Mouse (Mus musculus) brown adipose tissue, adult 24 weeks (tissue): ENCODE results near the gene Dkk2. TPM values are rescaled to one million over a fixed set of nuclear protein-coding genes. Genes with fewer than 3 reads are reported as not detected.

Experiments used
- H3K27ac ChIP-seq: fragments of 200-500 bp; replicated peaks from 2 replicates; pipeline ENCODE4 v1.5.1; 2012; ENCODE audit warnings: low read depth, mild to moderate bottlenecking, low read length
- H3K4me1 ChIP-seq: fragments of 200-500 bp; 2 replicates; pipeline ENCODE4 v1.6.1; 2012; ENCODE audit warnings: low read length, mixed read lengths; ENCODE audit not compliant: control insufficient read depth, insufficient read depth, insufficient read length
- H3K4me3 ChIP-seq: fragments of 200-500 bp; 2 replicates; pipeline ENCODE4 v1.5.1; 2012; ENCODE audit warnings: low read depth, mild to moderate bottlenecking, low read length, moderate library complexity; ENCODE audit not compliant: insufficient read depth
- polyA plus RNA-seq: library from polyadenylated mRNA; stranded (reverse); fragments of >200 nt; gene quantifications from 2 replicates; pipeline ENCODE4 v1.2.4, GENCODE M21; 2012; ENCODE audit not compliant: missing spikeins, insufficient read depth, insufficient read length

The Dkk2 gene
- polyA plus RNA-seq, 1 experiment = 0.83 TPM

DNA sequence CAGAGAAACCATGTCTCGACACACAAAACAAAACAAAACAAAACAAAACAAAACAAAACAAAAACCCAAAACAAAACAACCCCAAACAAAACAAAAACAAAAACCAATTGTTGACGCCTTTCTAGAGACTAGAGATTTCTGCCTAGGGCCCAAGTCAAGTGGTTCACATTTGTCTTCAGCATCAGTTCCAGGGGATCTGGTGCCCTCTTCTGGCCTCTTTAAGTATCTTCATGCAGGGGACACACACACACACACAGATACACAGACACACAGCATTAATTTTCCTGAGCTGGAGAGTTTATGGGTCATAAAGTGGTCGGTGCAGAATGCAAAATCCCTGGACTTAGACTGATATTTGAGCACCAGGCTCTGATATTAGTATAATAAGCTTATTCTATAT, 7.9 kb downstream of the Dkk2 start:
- Histone ChIP-seq H3K27ac (no peak overlapping the region), H3K4me3 (no peak overlapping the region)

DNA sequence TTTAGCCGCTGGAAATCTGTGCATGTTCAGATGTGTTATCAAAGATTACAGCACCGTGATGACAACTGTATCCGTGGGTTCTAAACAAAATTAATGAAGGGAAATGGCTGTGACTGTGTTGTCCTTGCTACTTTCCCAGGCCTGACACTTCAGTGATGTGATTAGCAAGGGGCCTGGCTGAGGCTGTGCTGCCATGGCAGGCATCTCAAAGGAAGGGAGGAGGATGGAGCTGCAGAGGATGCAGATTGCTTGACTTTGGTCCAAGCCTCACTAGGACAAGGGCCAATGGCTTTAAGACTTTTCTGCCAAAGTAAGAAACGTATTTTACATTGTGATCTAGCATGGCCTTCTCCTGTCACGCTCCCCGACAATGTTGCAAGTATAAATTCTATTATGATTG, 11.2 kb downstream of the Dkk2 start:
- Histone ChIP-seq H3K4me1 (no peaks in the 10 kb centered on the region), H3K27ac (no peak overlapping the region)

More for the DNA sequence above, 7.9 kb downstream of the Dkk2 start:
- H3K4me1 ChIP-seq = no peaks in the 10 kb centered on the region

DNA sequence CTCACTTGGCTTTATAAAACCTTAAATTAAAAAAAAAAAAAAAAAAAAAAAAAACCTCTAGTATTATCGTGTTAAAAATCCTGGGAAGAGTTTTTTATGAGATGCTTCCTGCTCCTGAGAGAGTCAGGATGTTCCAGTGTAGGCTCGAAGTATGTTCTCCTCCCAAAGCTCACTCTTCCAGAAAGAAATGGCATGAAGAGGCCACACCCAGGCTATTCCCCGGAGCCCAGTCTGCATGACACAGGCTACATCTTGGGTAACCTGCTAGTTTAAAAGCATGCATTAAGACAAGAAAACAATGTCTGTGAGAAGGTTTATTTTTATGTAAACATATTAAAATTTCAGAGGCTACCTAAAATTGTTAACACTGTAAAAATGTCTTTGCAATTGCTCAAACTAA, 15.7 kb downstream of the Dkk2 start:
- no peak overlapping the region for H3K4me3 ChIP-seq
- no peak overlapping the region for H3K27ac ChIP-seq
- H3K4me1 ChIP-seq = no peaks in the 10 kb centered on the region

More for the DNA sequence above, 11.2 kb downstream of the Dkk2 start:
- no peak overlapping the region for H3K4me3 ChIP-seq

GRCm38 (mm10) chr3:132103020-132103419, 17.9 kb downstream of the Dkk2 start:
- H3K27ac ChIP-seq = no peak overlapping the region
- H3K4me3 ChIP-seq = no peak overlapping the region
- H3K4me1 ChIP-seq = no peaks in the 10 kb centered on the region

GRCm38 (mm10) chr3:132103454-132103853, 18.4 kb downstream of the Dkk2 start:
- no peak overlapping the region for H3K27ac ChIP-seq
- no peak overlapping the region for H3K4me3 ChIP-seq
- H3K4me1 ChIP-seq = no peaks in the 10 kb centered on the region

GRCm38 (mm10) chr3:132115772-132116511, 30.9 kb downstream of the Dkk2 start:
- Histone ChIP-seq H3K4me3 (no peak overlapping the region), H3K27ac (peak overlapping the region; percentile 56; the same call in 1 of the 2 replicates), H3K4me1 (no peaks in the 10 kb centered on the region)

- Histone ChIP-seq H3K4me1 (no peaks in the 10 kb centered on the region), H3K27ac (no peak overlapping the region), H3K4me3 (no peak overlapping the region)
These were observed 36.3 kb downstream of the Dkk2 start for GRCm38 (mm10) chr3:132121344-132121743.

- H3K27ac ChIP-seq = no peak overlapping the region
- H3K4me3 ChIP-seq = no peak overlapping the region
- no peaks in the 10 kb centered on the region for H3K4me1 ChIP-seq
These were observed 37.5 kb downstream of the Dkk2 start for GRCm38 (mm10) chr3:132122581-132122980.

- Histone ChIP-seq H3K4me1 (no peaks in the 10 kb centered on the region), H3K27ac (no peak overlapping the region), H3K4me3 (no peak overlapping the region)
These were observed 40.2 kb downstream of the Dkk2 start for GRCm38 (mm10) chr3:132125227-132125740.

- Histone ChIP-seq H3K27ac (no peak overlapping the region), H3K4me3 (no peak overlapping the region), H3K4me1 (no peaks in the 10 kb centered on the region)
These were observed 44.7 kb downstream of the Dkk2 start for GRCm38 (mm10) chr3:132129730-132130274.

DNA sequence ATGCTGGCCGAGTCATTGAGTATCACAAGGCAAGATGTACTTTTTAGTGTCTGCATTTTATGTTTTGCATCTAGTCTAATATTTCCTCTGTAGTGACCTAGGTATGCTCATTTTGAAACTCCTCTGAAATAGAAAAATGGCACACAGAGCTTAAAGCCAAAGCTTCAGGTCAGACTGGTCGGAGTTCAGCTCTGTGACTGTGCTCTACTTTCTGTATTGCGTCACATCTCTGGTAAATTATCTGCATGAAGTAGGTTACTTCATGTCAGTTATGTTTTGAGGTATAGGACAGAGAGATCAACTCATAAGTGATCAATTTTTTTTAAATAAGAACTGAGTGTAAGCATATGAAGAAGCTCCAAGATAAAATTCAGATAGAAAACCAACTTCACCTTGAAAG, 45.7 kb downstream of the Dkk2 start:
- no peak overlapping the region for H3K27ac ChIP-seq
- H3K4me3 ChIP-seq = no peak overlapping the region
- no peaks in the 10 kb centered on the region for H3K4me1 ChIP-seq

DNA sequence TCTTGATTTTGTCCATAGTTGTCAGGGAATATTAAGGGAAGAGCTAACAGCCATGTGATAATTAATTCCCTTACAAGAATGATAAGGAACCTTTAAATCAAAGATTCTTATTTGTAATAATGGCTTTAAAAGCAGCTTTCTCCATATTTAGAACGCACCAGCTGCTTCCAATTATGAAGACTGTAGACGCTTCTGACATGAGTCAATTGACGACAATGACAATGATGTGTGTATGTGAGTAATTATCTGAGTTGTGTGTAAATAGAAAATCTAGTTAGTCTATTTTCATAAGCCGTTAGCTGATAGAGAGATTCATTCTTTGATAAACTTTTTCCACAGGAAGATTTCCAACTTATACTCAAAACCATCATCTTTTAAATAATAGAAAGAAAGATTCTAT, 46.8 kb downstream of the Dkk2 start:
- Histone ChIP-seq H3K27ac (no peak overlapping the region), H3K4me3 (no peak overlapping the region), H3K4me1 (no peaks in the 10 kb centered on the region)

GRCm38 (mm10) chr3:132134502-132134901, 49.4 kb downstream of the Dkk2 start:
- no peaks in the 10 kb centered on the region for H3K4me1 ChIP-seq
- no peak overlapping the region for H3K27ac ChIP-seq

DNA sequence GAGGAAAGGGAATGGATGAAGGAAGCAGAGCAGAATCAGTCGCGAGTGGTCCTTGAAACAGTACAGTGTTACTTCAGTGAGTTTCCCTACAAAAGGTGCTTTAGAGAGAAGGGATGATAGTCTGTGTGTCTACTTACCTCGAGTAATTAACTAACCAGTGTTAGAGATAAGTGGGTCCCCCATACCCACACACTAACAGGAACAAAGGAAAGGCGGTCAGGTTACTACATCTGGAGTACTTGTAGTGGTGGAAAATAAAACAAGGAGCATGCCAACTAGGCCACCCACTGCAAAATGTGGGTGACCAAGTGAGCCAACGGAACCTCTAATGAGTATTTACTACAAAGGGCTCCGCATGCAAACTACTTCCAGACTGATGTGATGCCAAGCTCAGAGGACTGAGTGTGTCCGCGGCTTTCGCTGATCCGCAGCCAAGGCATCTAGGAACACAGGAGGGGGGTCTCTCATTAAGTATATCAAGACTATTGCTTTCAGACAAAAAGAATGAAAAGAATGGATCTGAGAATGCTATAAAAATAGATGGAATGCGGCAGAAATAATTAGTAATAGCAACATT, 52.8 kb downstream of the Dkk2 start:
- Histone ChIP-seq H3K4me1 (no peaks in the 10 kb centered on the region), H3K4me3 (no peak overlapping the region), H3K27ac (no peak overlapping the region)

More at GRCm38 (mm10) chr3:132134502-132134901, 49.4 kb downstream of the Dkk2 start:
- no peak overlapping the region for H3K4me3 ChIP-seq

DNA sequence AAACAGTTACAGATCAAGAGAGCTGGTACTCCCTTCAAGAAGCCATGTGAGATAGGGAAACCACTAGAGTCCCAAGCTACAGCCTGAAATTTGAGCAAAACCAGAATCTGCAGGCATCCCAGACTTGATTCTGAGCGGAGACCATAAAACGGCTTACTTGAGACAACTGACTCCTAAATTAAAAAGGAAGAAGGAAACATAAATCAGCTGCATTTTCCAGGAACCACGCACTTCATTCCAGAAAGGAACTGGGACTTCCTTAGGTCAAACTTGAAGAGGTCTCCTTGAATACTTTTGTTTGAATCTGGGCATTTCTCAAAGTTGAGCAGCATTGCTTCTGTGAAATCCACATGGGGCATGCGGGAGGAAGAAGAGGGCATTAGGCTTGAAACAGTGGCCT, 55.9 kb downstream of the Dkk2 start:
- no peak overlapping the region for H3K27ac ChIP-seq

More for the DNA sequence above, 55.9 kb downstream of the Dkk2 start:
- no peak overlapping the region for H3K4me3 ChIP-seq
- no peaks in the 10 kb centered on the region for H3K4me1 ChIP-seq
